Mouse (Mus musculus) regulatory T cell (primary cell): ENCODE results near the gene Olfr1371.
"Not testable (repeated sequence)": the region's sequence is repeated elsewhere in the genome, so short reads cannot be mapped to it uniquely, and the experiment has no call there.

Source experiments
- in situ Hi-C: fragments of 300-600 bp; cut with MboI, MseI; formaldehyde crosslinking; loops from one replicate; pipeline ENCODE4 v1.15.1; 2025; ENCODE audit warnings: high pct_unique_total_duplicates

Olfr1371 gene

GRCm38 (mm10) chr11:52225986-52226599 is 12.3 kb upstream of the Olfr1371 start:
- in situ Hi-C loops, result no loop called here

- in situ Hi-C loops, result no loop called here
These were observed 10.3 kb upstream of the Olfr1371 start for GRCm38 (mm10) chr11:52223968-52224682.

GRCm38 (mm10) chr11:52222891-52223290 is 9.1 kb upstream of the Olfr1371 start:
- in situ Hi-C loops, result no loop called here

- in situ Hi-C loops, result not testable (repeated sequence)
These were observed 8.1 kb upstream of the Olfr1371 start for GRCm38 (mm10) chr11:52221921-52222320.

GRCm38 (mm10) chr11:52220282-52220681 is 6.5 kb upstream of the Olfr1371 start:
- in situ Hi-C loops, result no loop called here

- in situ Hi-C loops, result loop anchor here (5.0 kb wide), 1 partner anchor 1029 kb away; no protein-coding TSS in a partner anchor
These were observed 17.2 kb downstream of the Olfr1371 start for GRCm38 (mm10) chr11:52196496-52197023.

GRCm38 (mm10) chr11:52180651-52181050 is 33.1 kb downstream of the Olfr1371 start:
- in situ Hi-C loops, result loop anchor here (5.0 kb wide), 2 partner anchors 307 to 998 kb away; no protein-coding TSS in a partner anchor

GRCm38 (mm10) chr11:52179897-52180296 is 33.9 kb downstream of the Olfr1371 start:
- in situ Hi-C loops, result loop anchor here (5.0 kb wide), 2 partner anchors 307 to 998 kb away; no protein-coding TSS in a partner anchor

GRCm38 (mm10) chr11:52168461-52168860 is 45.3 kb downstream of the Olfr1371 start:
- in situ Hi-C loops, result loop anchor here (5.0 kb wide), 1 partner anchor 41 kb away; no protein-coding TSS in a partner anchor

- in situ Hi-C loops, result loop anchor here (5.0 kb wide), 1 partner anchor 41 kb away; no protein-coding TSS in a partner anchor
These were observed 45.9 kb downstream of the Olfr1371 start for GRCm38 (mm10) chr11:52167901-52168302.

GRCm38 (mm10) chr11:52167126-52167525 is 46.7 kb downstream of the Olfr1371 start:
- in situ Hi-C loops, result loop anchor here (5.0 kb wide), 1 partner anchor 40 kb away; no protein-coding TSS in a partner anchor

- in situ Hi-C loops, result no loop called here
These were observed 49.9 kb downstream of the Olfr1371 start for GRCm38 (mm10) chr11:52163926-52164325.
